Mouse (Mus musculus): ENCODE results near the gene Pi16.
"Not testable (repeated sequence)": the region's sequence is repeated elsewhere in the genome, so short reads cannot be mapped to it uniquely, and the experiment has no call there.

Gene Pi16

DNA sequence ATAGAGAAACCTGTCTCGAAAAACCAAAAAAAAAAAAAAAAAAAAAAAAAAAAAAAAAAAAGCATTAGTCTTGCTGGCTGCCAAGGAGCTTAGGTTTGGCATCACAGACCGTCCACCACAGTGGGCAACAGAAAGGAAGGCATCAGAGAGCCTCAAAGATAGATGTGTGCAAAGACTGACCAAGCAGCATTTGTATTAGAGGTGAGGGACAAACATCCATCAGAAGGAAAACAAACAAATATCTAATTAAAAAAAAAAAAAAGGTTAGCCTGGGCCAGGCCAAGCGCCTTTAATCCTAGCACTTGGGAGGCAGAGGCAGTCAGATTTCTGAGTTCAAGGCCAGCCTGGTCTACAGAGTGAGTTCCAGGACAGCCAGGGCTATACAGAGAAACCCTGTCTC, at the start of gene Pi16:
Gene Pi16 (plus strand): TSS at position 301 of the 400 bp plus-strand sequence.
- in situ Hi-C loops (cut with MseI, MboI), result not testable (repeated sequence)

GRCm38 (mm10) chr17:29267931-29268681, 49.4 kb upstream of the Pi16 start:
- in situ Hi-C loops (cut with MseI, MboI), result loop anchor here (25.0 kb wide), 1 partner anchor 244 kb away; no protein-coding TSS in a partner anchor

GRCm38 (mm10) chr17:29268682-29269348, 48.7 kb upstream of the Pi16 start, which contains the start of gene BC004004:
Gene BC004004, plus strand, starts transcription at chr17:29268788.
- in situ Hi-C loops (cut with MseI, MboI), result loop anchor here (25.0 kb wide), 1 partner anchor 243 kb away; no protein-coding TSS in a partner anchor

DNA sequence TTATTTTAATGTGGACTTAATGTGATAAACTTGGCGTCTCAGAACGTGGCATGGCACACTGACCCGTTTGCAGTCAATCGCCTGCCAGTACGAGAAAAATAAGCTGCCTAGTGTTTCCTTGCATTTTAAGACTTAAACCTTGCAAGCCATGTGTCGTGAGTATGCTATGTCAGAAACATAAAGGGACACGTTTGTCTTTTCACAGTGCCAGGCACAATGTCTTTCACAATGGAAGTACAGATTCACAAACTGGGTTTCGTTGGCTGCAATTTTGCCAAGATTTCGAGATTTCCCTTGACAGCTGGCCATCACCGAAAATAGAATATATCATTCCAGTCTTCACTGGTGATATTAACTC, 48.2 kb upstream of the Pi16 start:
- in situ Hi-C loops (cut with MseI, MboI), result loop anchor here (25.0 kb wide), 1 partner anchor 243 kb away; no protein-coding TSS in a partner anchor

DNA sequence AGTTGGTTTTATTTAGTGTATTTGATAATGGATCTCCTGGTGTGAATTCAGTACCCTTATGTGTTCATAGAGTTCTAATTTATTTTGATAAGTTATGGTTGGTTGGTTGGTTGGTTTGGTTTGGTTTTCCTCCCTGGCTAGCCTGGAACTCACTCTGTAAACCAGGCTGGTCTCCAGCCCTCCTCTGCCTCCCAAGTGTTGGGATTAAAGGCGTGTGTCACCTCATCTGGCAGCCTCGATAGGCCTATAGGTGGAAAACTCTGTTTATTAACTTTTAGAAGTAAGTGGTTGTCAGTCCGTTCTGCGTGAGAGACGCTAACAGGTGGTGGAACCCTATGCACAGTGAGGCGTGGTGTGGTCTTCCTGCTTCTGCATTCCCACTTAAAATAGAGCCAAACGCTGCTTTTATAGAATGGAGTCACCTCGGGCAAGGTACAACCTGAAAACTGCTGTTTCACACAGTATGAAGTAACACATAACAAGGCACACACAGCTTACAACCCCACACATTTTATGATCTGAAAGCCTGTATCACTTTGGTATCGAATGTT, 47.3 kb upstream of the Pi16 start:
- in situ Hi-C loops (cut with MseI, MboI), result loop anchor here (5.0 to 25.0 kb wide), 2 partner anchors 102 to 242 kb away; no protein-coding TSS in a partner anchor

DNA sequence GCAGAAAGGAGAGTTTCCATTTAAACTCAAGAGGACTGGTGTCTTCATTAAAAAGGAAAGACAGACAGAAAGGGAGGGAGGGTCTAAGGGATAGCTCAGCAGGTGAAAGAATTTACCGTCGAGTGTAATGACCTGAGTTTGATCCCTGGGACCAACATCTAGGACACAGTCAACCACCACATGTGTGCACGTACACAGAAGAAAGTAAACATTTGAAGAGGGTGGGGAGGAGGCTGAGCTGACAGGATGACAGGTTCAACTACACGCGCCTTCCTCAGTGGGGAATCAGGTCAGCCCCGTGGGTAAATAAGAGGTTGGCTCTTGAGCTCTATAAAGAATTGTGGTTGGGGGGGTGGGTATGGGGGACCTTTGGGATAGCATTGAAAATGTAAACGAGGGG, 44.3 kb upstream of the Pi16 start:
- in situ Hi-C loops (cut with MseI, MboI), result loop anchor here (5.0 to 25.0 kb wide), 2 partner anchors 99 to 239 kb away; no protein-coding TSS in a partner anchor

DNA sequence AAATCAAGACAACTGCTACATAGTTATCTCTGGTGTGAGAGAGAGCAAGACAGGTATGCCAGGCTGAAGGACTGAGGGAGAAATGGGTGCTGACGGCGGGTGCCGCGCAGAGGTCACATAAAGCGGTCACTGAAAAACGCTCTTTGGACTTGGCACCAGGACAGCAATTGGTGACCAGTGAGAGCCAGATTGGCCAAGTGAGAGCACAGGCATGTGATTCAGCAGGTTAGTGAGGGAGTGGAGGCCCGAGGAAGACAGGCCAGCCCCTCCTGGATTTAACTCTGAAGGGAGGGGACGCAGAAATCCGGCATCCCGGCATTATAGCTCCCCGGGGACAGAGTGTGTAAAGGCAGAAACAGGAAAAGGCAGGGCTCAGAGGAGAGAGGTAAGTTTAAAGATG, 43.6 kb upstream of the Pi16 start:
- in situ Hi-C loops (cut with MseI, MboI), result loop anchor here (5.0 to 25.0 kb wide), 2 partner anchors 98 to 238 kb away; no protein-coding TSS in a partner anchor

GRCm38 (mm10) chr17:29280422-29280821, 37.1 kb upstream of the Pi16 start:
- in situ Hi-C loops (cut with MseI, MboI), result no loop called here

DNA sequence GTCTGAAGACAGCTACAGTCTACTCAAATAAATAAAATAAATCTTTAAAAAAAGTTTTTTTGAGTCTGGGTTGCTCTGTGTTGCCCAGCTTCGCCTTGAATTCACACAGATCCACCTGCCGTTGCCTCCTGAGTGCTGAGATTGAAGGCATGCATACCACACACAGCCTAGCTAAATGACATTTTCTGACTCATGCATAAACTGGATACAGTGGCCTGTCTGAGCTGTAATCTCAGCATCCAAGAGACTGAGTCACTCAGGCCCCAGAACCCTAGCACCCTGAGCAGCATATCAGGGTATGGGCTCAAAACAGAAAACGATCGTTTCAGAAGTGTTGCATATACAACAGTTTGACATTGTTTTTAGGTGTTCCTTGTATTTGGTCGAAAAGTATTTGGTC, 35.9 kb upstream of the Pi16 start:
- in situ Hi-C loops (cut with MseI, MboI), result no loop called here

DNA sequence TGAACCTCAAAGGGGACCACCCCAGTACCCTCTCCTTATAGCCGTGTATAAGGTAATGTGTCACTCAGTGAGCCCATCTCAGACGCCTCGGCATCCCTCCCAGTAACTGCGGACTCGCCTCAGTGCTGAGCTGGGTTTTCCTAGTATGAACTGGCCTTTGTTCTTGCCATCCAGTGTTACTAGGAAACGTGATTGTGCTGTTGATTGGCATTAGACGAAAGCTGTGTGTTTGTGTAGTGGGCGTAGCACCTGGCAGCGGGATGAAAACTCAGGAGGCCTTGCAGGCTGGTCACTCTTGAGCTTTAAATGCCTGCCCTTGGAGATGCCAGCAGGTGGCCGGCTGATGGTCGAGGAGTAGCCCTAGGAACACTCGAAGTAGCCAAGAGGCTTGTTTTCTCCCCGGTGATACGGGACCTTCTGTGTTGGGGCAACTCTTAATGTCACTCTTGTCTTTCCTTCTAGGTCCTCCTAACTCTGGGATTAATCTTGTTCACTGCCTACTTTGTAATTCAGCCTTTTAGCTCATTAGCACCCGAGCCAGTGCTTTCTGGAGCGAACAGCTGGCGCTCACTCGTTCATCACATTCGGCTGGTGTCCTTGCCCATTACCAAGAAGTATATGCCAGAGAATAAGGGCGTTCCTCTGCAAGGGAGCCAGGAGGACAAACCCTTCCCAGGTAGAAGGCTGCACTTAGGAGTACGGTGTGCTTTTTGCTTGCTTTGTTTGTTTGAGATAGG, 35.1 kb upstream of the Pi16 start:
- in situ Hi-C loops (cut with MseI, MboI), result no loop called here

GRCm38 (mm10) chr17:29291793-29292192, 25.7 kb upstream of the Pi16 start:
- in situ Hi-C loops (cut with MseI, MboI), result no loop called here

DNA sequence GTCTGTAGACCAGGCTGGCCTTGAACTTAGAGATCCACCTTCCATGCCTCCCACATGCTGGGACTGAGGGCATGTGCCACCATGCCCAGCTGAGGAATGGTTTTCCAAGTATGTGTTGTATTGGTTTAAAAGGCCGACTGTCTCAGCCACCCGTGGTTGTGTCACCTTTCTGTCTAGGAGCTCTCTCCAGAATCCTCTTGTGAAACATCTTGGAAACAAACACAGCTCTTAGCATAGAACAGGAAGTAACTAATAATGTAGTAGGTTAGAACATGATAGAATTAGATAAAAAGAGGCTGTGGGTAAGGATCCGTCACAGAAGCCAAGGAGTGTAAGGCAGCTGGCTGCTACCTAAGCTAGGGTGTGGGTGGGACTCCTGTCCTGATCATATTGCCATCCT, 24.5 kb upstream of the Pi16 start:
- in situ Hi-C loops (cut with MseI, MboI), result no loop called here

GRCm38 (mm10) chr17:29293807-29294605, 23.5 kb upstream of the Pi16 start:
- in situ Hi-C loops (cut with MseI, MboI), result no loop called here

- in situ Hi-C loops (cut with MseI, MboI), result no loop called here
Measured at GRCm38 (mm10) chr17:29295835-29296234, 21.6 kb upstream of the Pi16 start.

DNA sequence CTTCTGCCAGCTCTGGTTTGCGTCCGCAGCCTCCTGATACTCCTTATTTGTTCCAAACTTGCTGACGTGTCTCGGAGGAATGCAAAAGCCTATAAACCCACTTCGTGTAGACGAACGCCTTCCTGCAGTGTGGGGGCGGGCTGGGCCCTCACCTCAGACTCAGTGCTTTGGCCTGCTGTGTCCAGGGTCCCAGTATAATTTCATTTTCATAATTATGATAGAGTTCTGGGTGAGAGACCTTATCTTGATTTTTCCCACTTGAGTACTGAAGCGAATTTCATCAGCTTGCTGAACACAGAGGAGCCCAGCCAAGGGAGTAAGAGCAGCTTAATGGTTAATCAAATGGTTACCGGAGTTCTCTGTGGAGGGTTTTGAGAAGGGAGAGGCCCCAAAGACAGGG, 20.2 kb upstream of the Pi16 start:
- in situ Hi-C loops (cut with MseI, MboI), result no loop called here

GRCm38 (mm10) chr17:29297813-29298212, 19.7 kb upstream of the Pi16 start:
- in situ Hi-C loops (cut with MseI, MboI), result no loop called here

DNA sequence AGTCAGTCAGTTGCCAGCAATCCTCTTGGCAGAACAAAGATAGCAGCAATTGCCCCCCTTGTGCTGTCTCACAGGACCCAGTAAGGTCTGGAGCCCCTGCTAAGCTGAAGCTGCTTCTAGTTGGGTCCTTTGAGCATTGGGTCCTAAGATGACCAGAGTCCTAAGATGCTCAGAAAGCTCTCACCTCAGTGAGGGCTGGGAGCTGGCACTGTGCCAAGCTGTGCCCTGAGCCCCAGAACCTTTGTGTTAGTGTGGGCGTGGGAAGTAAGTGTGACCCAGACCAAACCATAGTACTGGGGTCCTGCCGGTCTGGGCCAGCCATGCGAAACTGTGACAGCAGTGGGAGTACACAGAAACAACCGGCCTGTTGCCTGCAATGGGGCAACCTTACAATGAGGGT, 18.2 kb upstream of the Pi16 start:
- in situ Hi-C loops (cut with MseI, MboI), result no loop called here

- in situ Hi-C loops (cut with MseI, MboI), result no loop called here
Measured at GRCm38 (mm10) chr17:29300926-29301325, 16.6 kb upstream of the Pi16 start.

GRCm38 (mm10) chr17:29301421-29301820, 16.1 kb upstream of the Pi16 start:
- in situ Hi-C loops (cut with MseI, MboI), result no loop called here

DNA sequence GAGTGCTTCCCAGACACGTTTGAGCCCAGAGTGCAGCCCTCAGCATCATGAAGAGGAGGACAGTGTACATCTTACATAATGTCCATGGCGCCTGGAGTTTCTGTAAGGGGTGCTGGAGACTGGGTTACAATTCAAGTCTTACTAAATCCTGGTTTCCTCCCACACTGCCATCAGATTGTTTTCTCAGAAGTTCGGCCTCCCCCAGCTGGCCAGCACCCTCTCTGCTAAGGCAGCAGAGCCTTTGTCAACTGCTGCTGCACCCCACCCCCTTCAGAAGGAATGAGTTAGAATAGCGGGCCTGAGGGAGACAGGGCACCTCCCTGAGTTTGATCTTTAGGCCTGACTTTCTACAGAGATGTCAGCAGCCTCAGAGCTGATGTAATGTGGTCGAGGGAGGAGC, 15.3 kb upstream of the Pi16 start:
- in situ Hi-C loops (cut with MseI, MboI), result no loop called here

- in situ Hi-C loops (cut with MseI, MboI), result no loop called here
Measured at GRCm38 (mm10) chr17:29303087-29303486, 14.4 kb upstream of the Pi16 start.

Measured in mouse trophoblast stem cell (cell line).